Mouse (Mus musculus): ENCODE data around the gene Trub1. TPM values are rescaled to one million over a fixed set of nuclear protein-coding genes. Genes with fewer than 3 reads are reported as not detected.

Trub1 gene
- 1 to 10 TPM; 3.8 to 9.1 TPM for total RNA-seq (2021)

DNA sequence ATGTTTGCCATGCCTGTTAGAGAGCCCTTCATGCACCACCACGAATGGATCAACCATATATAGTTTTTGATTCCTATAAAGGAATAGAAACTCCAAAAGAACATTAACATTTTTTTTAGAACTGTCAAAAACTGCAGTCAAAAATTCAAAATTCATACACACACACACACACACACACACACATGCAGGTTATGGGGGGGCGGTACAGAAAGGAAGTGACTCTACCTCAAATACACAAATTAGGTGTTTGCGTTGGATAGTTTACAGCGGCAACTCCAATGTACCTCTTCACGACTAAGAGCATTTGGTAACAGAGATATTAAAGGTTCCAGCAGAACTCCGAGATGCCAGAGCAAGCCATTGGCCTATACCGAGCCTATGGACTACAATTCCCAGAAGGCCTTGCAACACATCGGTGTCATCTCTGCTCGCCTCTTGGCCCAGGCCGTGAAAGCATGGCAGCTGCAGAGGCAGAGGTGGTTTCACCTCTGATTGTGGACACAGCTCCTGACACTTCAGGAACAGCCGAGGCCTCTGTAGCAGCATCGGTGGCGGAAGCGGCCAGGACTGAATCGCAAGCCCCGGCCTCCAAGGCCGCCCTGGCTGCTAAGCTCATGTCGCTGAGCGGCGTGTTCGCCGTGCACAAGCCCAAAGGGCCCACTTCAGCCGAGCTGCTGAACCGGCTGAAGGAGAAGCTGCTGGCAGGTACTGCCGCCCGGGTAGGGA, at the start of gene Trub1:
Gene Trub1, plus strand, starts transcription at position 421 of the 726 bp plus-strand sequence.
- DNase-seq (ENCODE audit: low spot score), result peak; percentile 62
- intact Hi-C loops (cut with DNase I), result no loop called here

DNA sequence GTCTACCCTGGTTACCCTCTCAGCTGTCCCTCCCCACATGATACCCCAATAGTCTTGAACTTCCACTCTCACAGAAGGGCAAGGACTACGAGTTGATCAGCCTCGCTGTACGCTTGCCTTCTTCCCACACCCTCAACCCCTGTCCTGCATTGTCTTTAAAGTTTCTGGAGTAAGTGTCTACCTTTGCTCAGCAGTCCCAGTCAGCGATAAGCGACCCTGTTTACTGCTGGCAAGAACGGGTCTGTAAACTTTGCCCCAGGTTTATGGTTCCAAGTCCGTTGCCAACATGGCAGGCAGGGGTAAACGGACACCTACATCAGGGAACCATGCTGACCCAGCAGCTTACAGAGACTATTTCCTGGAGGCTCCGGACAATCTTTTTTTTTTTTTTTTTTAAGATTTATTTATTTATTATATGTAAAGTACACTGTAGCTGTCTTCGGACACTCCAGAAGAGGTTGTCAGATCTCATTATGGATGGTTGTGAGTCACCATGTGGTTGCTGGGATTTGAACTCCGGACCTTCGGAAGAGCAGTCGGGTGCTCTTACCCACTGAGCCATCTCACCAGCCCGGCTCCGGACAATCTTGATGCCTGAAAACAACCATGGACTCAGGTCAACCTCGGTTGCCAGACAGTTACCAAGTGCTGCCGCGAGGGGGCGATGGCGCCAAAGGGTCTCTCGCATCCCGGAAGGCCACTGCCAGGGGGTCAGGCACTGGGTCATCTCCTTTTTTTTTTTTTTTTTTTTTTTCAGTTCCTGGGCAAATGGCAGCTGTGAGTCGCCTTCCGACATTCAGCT, 48.8 kb upstream of the Trub1 start:
- intact Hi-C loops (cut with DNase I), result loop anchor here (1.0 to 2.0 kb wide), 2 partner anchors 51 to 239 kb away; no protein-coding TSS in a partner anchor
- DNase-seq (ENCODE audit: low spot score), result peak; percentile 58

DNA sequence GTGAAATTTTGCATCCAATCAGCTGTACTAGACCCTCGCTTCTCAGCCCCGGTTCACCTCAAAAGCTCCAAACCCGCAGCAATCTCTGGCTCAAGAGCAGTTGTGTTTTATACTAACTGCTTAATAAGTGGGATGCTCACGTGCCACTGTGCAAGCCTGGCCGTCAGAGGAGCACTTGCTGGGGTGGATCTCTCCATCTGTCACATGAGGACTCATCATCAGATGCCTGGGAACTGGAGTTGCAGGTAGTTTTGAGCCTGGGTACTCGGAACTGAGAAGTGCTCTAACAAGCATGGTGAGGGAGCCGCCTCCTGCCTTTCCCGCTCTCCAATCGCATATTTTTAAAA, 48.2 kb upstream of the Trub1 start:
- intact Hi-C loops (cut with DNase I), result loop anchor here (1.0 to 2.0 kb wide), 2 partner anchors 50 to 239 kb away; no protein-coding TSS in a partner anchor
- no peak for DNase-seq (ENCODE audit: low spot score)

DNA sequence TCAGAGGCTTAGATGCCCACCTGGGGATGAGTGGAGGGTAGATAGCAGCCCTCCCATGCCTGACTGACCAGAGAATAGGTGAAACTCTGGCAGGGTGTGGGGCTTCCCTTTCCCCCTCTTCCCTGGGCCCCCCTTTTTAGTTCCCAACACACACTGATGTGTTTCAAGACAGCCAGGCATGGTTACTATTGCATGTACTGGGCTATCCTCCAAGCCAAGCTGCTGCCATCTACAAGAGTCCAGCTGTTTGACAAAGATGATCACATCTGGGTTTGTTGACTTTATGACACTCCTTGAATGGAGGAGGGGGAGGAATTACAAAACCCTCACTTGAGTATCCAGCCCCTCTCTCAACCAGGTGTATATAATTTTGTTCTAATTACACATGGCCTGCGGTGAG, 44.8 kb upstream of the Trub1 start:
- DNase-seq (ENCODE audit: low spot score), result no peak
- intact Hi-C loops (cut with DNase I), result no loop called here

DNA sequence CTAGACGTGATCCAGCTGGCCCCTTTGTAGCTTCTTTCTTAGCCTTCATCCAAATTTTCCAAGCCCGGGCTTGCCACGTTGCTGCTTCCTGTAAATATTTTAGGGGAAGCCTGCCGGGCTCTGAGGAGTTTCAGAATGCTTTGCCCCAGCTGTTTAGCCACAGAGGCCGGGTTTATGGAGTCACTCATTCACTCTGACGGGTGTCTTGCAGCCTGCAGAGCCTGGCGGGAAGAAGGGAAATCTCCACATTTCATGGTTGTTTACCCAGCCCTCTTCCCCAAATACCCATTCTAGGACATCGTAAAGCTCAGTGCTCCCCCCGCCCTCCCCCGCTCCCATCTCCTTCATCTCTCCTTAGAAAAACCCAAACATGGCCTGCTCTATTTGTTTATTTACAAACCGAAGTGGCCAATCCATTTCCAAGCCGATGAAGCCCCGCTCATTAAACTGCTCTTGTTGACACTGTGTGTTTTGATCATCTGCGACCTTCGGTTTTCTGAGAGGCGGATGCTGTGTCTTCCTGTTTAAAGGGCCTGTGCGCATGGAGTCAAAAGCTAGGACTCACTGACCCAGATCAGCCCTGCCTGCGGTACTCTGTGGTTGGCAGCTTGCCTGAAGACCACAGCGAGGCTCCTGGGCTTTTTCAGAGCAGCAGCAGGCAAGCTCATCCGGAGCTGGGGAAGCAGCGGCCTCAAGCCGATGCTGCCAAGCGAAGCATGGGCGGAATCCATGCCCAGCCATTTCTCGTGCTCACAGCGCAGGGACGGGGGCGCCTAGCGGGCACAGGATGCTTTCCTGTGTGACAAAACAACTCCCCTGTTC, 41.1 kb upstream of the Trub1 start:
- intact Hi-C loops (cut with DNase I), result no loop called here
- DNase-seq (ENCODE audit: low spot score), result peak; percentile 49

DNA sequence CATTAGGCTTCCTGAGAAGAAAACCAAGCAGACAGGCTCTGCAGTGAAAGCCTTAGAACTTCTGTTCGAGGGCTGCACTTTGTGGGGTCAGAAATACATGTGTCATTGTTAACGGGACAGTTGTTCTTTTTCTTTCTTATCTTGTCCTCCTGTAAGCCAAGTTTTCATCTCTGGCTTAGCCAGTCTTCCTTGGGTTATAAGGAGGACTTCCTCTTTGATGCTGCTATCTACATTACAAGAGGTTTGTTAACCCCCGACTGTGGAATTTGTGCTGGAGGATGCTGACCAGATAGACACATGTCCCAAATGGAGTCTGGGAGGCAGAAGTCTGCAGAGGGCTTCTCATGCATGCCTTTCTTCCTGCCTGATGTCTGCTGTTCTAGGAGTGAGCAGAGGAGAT, 39.5 kb upstream of the Trub1 start:
- DNase-seq (ENCODE audit: low spot score), result no peak
- intact Hi-C loops (cut with DNase I), result no loop called here

DNA sequence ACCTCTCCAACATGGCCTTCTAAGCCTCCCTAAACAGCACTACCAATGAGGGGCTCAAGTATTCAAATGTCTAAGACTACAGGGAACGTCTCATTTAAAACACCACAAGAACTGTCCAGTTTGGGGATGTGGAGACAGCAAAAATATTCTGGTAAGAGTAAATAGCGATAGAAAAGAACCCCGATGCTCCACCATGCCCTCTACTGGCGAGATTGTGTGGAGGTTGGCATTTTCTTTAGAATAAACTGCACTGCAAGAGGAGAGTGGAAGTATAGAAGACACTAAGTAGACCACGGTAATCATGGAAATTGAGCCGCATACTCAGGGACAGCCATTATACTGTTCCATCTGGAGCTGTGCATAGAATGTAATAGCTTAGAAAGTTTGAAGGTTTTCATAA, 38.8 kb upstream of the Trub1 start:
- DNase-seq (ENCODE audit: low spot score), result no peak
- intact Hi-C loops (cut with DNase I), result no loop called here

DNA sequence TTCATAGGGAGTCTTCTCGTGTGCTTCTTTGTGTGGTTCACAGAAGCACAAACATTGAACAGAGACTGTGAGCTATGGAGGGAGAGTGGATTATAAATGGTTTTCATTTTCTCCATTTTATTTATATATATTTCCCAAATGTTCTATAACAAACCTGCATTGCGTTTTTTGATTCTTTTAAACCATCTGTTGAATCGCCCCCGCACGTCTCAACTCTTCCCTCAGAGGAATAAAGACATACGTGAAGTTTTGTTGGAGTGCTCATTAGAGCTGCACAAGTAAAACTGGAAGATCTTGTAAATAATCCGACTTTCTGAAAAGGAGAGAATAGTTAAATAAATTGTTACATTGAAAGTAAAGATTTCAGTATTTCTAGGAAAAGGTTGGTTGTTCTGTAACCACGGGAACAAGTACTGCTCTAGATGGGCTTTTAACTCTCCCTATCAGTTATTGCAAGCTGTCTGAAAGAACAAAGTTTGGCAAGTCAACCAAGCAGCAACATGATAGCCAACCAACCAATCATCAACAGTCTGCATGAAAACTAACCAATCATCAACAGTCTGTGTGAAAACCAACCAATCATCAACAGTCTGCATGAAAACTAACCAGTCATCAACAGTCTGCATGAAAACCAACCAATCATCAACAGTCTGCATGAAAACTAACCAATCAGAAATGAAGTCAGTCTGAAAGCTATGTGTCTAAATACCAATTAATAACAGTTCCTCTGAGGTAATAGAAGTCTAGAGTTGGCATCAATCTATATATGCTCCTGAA, 37.5 kb upstream of the Trub1 start:
- no peak for DNase-seq (ENCODE audit: low spot score)
- intact Hi-C loops (cut with DNase I), result no loop called here

DNA sequence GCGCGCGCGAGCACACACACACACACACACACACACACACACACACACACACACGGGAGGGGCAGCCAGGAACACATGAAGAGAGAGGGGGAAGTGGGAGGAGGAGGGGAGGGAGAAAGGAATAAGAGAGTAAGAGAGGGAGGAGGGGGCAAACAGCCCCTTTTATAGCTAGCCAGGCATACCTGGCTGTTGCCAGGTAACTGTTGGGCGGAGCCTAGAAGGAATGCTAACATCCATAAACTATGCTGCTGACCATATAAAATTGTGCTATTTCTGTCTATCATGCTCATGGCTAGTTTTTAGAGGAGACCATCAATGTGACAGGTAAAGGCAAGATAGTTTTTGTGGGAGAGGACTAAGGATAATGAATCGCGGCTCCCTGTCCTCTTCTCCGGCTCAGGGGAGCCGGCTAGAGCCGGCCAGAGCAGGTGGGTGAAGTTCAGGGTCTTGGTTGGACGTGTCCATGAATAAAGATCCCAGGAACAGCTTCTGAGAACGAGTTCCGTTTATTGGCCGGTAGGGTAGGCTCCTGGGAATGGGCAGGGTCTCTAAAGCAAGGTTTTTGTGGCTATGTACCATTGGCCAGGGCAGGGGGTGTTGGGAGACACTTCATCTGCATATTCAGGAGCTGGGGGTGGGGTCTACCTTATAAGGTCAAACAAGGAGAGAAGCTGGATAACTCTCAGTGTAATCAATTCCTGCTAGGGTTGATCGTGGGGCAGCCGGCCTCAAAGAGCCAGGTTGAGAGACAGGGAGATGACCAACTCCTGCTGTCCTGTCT, 34.7 kb upstream of the Trub1 start:
- intact Hi-C loops (cut with DNase I), result no loop called here
- DNase-seq (ENCODE audit: low spot score), result no peak

DNA sequence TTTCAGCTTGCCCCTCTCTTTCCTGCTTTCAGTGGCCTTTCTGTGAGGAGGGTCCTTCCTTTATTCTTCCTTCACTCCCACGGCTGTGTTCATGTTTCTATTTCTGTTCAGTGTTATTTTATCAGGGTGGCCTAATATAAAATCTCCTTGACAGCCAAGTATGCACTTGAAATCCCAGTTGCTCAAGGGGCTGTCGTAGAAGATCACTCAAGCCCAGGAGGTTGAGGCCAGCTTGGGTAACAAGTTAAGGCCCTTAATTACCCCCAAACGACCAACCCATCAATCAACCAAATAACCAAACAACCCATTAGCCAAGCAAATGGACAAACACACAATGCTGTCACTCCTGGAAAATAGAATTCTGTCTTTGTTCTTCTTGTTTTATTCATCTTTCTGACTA, 29.3 kb upstream of the Trub1 start:
- intact Hi-C loops (cut with DNase I), result no loop called here
- no peak for DNase-seq (ENCODE audit: low spot score)

DNA sequence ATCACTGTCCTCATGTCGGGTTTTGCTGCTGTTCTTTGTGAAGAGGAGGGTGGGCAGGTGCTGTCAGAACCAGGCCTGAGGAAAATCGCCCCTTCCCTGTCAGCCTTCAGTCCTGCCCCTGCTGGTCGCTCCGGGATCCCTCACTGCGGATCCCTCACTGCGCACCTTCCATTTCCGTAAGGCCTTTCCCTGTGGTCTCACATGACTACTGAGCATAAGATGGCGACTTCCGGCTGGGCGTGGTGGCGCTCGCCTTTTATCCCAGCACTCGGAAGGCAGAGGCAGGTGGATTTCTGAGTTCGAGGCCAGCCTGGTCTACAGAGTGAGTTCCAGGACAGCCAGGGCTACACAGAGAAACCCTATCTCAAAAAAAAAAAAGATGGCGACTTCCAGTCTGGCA, 27.4 kb upstream of the Trub1 start:
- intact Hi-C loops (cut with DNase I), result no loop called here
- no peak for DNase-seq (ENCODE audit: low spot score)

DNA sequence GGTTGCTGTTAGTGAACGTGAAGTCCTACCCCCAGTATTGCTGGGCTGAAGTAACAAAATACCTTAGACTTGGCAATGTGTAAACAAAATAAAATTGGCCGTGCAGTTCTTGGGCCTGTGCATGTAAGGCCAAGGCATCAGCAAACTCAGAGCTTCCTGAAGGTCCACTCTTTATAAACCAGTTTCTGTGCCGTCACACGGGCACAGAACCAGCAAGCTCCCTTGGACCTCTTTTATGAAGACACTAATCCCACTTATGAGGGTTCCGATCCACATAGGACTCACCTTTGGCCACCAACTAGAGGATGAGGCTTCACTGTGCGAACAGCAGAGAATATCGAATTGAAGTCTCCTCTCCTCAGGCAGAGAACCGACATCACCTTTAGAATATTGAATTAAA, 25.9 kb upstream of the Trub1 start:
- DNase-seq (ENCODE audit: low spot score), result no peak
- intact Hi-C loops (cut with DNase I), result no loop called here

DNA sequence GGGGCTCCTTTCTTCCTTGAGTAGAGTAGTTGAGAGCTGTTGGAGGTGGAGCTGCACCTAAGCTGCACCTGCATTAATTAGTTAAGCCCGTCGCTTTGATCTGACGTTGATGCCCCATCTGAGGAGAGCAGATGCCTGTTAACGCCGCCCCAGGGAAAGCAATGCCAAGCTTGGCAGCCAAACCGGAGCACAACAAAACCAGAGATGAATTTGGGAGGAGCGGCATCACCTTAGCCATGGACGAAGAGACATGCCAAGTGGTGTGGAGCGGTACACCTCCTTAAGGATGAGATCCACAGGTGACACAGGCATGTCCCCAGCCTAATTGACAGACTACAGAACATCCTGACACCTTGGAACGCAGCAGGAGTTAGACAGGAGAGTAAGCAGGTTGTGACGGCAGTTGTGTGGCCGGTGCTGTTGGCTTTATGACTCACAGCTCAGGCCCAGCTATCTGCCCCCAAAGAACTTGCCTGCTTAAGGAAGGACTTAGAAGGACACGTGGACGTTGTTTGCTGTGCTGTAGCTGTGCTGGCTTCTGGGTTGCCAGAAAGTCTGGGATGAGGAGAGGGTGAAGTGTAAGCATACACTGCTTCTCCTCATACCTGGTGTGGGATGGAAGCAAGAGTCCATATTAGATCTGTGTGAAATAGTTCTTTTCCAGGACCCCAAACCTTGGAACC, 24.8 kb upstream of the Trub1 start:
- no peak for DNase-seq (ENCODE audit: low spot score)
- intact Hi-C loops (cut with DNase I), result no loop called here

DNA sequence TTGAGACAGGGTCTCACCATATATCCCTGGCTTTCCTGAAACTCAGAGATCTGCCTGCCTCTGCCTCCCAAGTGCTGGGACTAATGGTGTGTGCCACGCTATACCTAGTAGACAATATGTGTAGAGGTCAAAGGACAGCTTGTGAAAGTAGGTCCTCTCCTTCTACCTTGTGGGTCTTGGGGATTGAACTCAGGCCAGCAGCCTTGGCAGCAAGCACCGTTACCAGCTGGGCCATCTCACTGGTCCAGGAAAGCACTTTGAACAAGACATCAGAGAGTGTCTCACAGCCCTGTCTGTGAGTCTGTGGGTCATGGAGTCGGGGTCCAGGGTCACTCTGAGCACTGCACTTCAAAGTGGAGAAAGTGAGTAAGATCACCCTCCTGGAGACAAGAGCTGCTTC, 24.1 kb upstream of the Trub1 start:
- DNase-seq (ENCODE audit: low spot score), result no peak
- intact Hi-C loops (cut with DNase I), result no loop called here

DNA sequence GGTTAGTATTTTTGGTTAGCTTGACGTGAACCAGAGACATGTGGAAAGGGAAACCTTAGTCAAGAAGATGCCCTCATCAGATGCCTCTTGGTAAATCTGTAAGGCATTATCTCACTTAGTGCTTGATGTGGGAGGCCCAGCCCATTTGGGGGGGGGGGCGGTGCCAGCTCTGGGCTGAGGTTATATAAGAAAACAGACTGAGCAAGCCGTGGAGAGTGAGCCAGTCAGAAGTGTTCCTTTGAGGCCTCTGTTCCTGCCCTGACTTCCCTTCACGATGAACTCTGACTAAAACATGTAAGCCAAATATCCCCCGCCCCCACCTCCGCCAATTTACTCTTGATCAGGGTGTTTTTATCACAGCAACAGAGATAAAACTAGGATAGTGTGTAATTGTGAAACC, 22.8 kb upstream of the Trub1 start:
- intact Hi-C loops (cut with DNase I), result no loop called here
- no peak for DNase-seq (ENCODE audit: low spot score)

DNA sequence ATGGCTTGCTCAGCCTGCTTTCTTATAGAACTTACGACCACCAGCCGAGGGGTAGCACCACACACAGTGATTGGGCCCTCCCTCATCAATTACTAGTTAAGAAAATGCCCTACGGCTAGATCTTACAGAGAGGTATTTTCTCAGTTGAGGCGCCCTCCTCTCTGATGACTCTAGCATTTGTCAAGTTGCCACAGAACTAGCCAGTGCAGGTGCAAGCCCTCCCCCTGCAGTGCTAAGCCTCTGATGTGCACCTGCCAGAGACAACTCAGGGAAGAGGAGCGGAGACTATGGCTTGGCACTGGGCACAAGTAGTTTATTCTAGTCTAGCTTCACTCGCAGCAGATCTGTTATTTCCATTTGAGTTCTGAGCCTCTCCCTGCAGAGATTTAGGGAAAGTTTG, 21.2 kb upstream of the Trub1 start:
- intact Hi-C loops (cut with DNase I), result no loop called here
- no peak for DNase-seq (ENCODE audit: low spot score)

DNA sequence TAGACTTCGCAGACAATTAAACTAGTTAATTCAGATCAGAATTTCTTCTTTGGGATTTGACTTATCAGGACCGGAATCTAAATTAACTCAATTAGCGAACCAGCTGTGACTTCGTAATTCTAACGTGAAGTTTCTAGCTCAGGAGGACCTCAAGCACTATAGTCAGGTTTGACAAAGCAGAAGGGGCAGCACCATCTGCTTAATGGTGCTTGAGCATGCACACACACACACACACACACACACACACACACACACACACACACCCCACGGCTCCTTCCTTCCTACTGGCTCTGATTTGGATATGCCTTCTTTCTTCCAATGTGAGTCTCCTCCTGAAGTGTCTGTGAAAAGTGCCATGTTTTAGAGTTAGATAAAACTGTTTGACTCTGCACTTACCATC, 18.7 kb upstream of the Trub1 start:
- intact Hi-C loops (cut with DNase I), result no loop called here

DNA sequence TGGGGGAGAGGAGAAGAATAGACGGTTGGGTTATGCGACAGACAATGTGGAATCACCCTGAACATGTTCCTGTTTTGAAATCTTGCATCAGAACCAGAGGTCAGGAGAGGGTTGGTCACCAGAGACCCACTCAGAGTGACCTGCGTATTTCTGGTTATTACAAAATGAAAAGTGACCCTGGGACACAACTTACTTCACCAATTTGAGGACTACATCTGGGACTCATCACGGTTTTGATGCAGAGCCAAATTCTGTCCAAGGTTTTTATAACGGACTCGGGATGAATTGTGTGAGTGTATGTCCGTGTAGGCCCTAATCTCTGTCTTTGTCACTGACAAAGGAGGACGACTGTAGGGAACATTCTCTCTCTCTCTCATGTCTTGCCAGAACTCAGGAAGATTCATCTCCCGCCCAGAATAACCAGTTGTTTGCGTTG, 16.1 kb upstream of the Trub1 start:
- intact Hi-C loops (cut with DNase I), result no loop called here
- no peak for DNase-seq (ENCODE audit: low spot score)

More for the DNA sequence above, 18.7 kb upstream of the Trub1 start:
- DNase-seq (ENCODE audit: low spot score), result no peak

DNA sequence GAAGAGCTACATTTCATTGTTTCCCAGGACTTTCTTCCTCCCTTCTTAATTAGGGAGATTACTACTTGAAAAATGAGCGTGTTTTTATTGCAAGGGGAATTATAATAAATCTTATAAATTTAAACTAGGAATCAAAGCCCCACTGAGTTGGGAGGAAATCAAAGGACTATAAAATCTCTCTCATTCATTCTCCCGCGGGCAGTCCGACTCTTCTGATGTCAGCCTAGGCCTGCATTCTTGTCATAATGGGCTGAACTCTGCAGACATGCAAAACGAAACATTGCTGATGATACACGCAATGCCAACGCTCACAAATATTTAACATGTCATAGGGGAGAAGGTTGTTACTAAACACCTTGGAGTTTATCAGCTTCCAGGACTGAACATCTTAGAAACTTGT, 15.7 kb upstream of the Trub1 start:
- no peak for DNase-seq (ENCODE audit: low spot score)
- intact Hi-C loops (cut with DNase I), result no loop called here

Data from heart, postnatal 25 days (tissue).